Mouse (Mus musculus) hindbrain, embryonic 11.5 days (tissue): ENCODE measurements around the gene Tcaim. TPM values are rescaled to one million over a fixed set of nuclear protein-coding genes. Genes with fewer than 3 reads are reported as not detected.
"Not testable (repeated sequence)": the region's sequence is repeated elsewhere in the genome, so short reads cannot be mapped to it uniquely, and the experiment has no call there.

Source experiments
- ATAC-seq: fragments of 200-750 bp; cut with Nextera tagmentation; 2 replicates; pipeline ENCODE4 v1.8.0; 2017; ENCODE audit warnings: mild to moderate bottlenecking, moderate TSS enrichment, moderate library complexity; ENCODE audit not compliant: low FRiP score
- DNase-seq: peaks from one replicate; pipeline ENCODE4 v3.0.0-alpha.2; 2015; ENCODE audit warnings: low spot score
- H3K27ac ChIP-seq: fragments of 300-500 bp; sonication (generic); 2 replicates; pipeline ENCODE4 v1.5.1; 2014; ENCODE audit warnings: mild to moderate bottlenecking, low read depth, low read length
- H3K27me3 ChIP-seq: fragments of 300-500 bp; sonication (generic); 2 replicates; pipeline ENCODE4 v1.6.1; 2014; ENCODE audit warnings: mild to moderate bottlenecking, low read length, moderate library complexity, mixed read lengths; ENCODE audit not compliant: control insufficient read depth, insufficient read depth
- H3K36me3 ChIP-seq: fragments of 300-500 bp; sonication (generic); 2 replicates; pipeline ENCODE4 v1.6.1; 2014; ENCODE audit warnings: mild to moderate bottlenecking, low read length, moderate library complexity, mixed read lengths; ENCODE audit not compliant: control insufficient read depth, insufficient read depth
- H3K4me1 ChIP-seq: fragments of 300-500 bp; sonication (generic); replicated peaks from 2 replicates; pipeline ENCODE4 v1.6.1; 2014; ENCODE audit warnings: low read length, mixed read lengths; ENCODE audit not compliant: control insufficient read depth, insufficient read depth
- H3K4me2 ChIP-seq: fragments of 300-500 bp; sonication (generic); replicated peaks from 2 replicates; pipeline ENCODE4 v1.6.1; 2014; ENCODE audit warnings: mild to moderate bottlenecking, low read depth, low read length
- H3K4me3 ChIP-seq: fragments of 300-500 bp; sonication (generic); 2 replicates; pipeline ENCODE4 v1.5.1; 2014; ENCODE audit warnings: low read depth, low read length
- H3K9ac ChIP-seq: fragments of 300-500 bp; sonication (generic); 2 replicates; pipeline ENCODE4 v1.6.1; 2014; ENCODE audit warnings: low read depth, low read length
- H3K9me3 ChIP-seq: fragments of 300-500 bp; sonication (generic); 2 replicates; pipeline ENCODE4 v1.6.1; 2016; ENCODE audit warnings: low read length; ENCODE audit not compliant: control insufficient read depth
- WGBS: fragments of 180-500 bp; shearing (Covaris S2); extraction: QIAGEN DNeasy Blood & Tissue Kit; methylation state at CpG from one replicate; pipeline ENCODE4 v1.1.7; 2014; 5-methylcytosine and 5-hydroxymethylcytosine counted together
- polyA plus RNA-seq: library from polyadenylated mRNA; unstranded; fragments of >200 nt; fragmentation: Nextera tagmentation; extraction: Ambion mirVana; gene quantifications from 2 replicates; pipeline ENCODE4 v1.2.1, GENCODE M21; 2014

Gene Tcaim
- polyA plus RNA-seq, 1 experiment from 2014 or later: 7.6 TPM

GRCm38 (mm10) chr9:122843760-122844159 lies 38.4 kb downstream of the Tcaim start, which contains the start of gene Gm35549:
TSS of gene Gm35549 (minus strand) at chr9:122844035.
- 82% methylated on average over 3 of the region's 3 CpGs for WGBS
- ATAC-seq: no peak
- Histone ChIP-seq H3K9me3 (no peaks in the 10 kb centered on the region), H3K4me2 (no peak within 1 kb of the TSS), H3K4me3 (no peak within 1 kb of the TSS), H3K27ac (no peak within 1 kb of the TSS), H3K36me3 (0 out of 2 replicates have a peak, but pooled peaks cover 3% of the 10 kb centered on the region), H3K9ac (no peak within 1 kb of the TSS), H3K4me1 (no peaks in the 10 kb centered on the region), H3K27me3 (no peaks in the 10 kb centered on the region)
- DNase-seq: no peak

- H3K4me1 ChIP-seq: no peaks in the 10 kb centered on the region
- no peaks in the 10 kb centered on the region for H3K9me3 ChIP-seq
- H3K36me3 ChIP-seq: peaks cover 3% of the 10 kb centered on the region; the same call in 1 of the 2 replicates
- no peaks in the 10 kb centered on the region for H3K27me3 ChIP-seq
- no peak overlapping the region for H3K4me3 ChIP-seq
- H3K9ac ChIP-seq: no peak overlapping the region
- ATAC-seq: no peak
- H3K4me2 ChIP-seq: no peak overlapping the region
- DNase-seq: no peak
- H3K27ac ChIP-seq: no peak overlapping the region
- WGBS: 86% methylated on average over 3 of the region's 3 CpGs
These were observed 40.3 kb downstream of the Tcaim start for GRCm38 (mm10) chr9:122845621-122846020.

GRCm38 (mm10) chr9:122846156-122846555 lies 40.8 kb downstream of the Tcaim start:
- Histone ChIP-seq H3K27me3 (no peaks in the 10 kb centered on the region), H3K4me2 (no peak overlapping the region), H3K27ac (no peak overlapping the region), H3K4me1 (no peaks in the 10 kb centered on the region), H3K36me3 (peaks cover 3% of the 10 kb centered on the region; the same call in 1 of the 2 replicates), H3K4me3 (no peak overlapping the region), H3K9me3 (no peaks in the 10 kb centered on the region), H3K9ac (no peak overlapping the region)
- DNase-seq (no peak), ATAC-seq (no peak)

- not testable (repeated sequence) for H3K27ac ChIP-seq, H3K4me2 ChIP-seq, H3K27me3 ChIP-seq, H3K4me3 ChIP-seq, H3K9ac ChIP-seq, ATAC-seq, H3K4me1 ChIP-seq, H3K9me3 ChIP-seq, DNase-seq
- 89% methylated on average over 7 of the region's 8 CpGs for WGBS
- peaks cover 11% of the 10 kb centered on the region for H3K36me3 ChIP-seq
These were observed 42.5 kb downstream of the Tcaim start for GRCm38 (mm10) chr9:122847811-122848311.

GRCm38 (mm10) chr9:122854526-122854925 lies 49.2 kb downstream of the Tcaim start:
- no peaks in the 10 kb centered on the region; the same call in 1 of the 2 replicates for H3K9me3 ChIP-seq
- ATAC-seq (no peak), DNase-seq (no peak)
- 95% methylated on average over 7 of the region's 7 CpGs for WGBS
- no peaks in the 10 kb centered on the region for H3K27me3 ChIP-seq
- no peaks in the 10 kb centered on the region for H3K4me1 ChIP-seq
- H3K9ac ChIP-seq: no peak overlapping the region
- no peak overlapping the region for H3K4me2 ChIP-seq
- no peak overlapping the region for H3K4me3 ChIP-seq
- H3K36me3 ChIP-seq: peaks cover 47% of the 10 kb centered on the region
- no peak overlapping the region for H3K27ac ChIP-seq

- WGBS: 100% methylated on average over 2 of the region's 7 CpGs
- not testable (repeated sequence) for H3K4me1 ChIP-seq, H3K9ac ChIP-seq, H3K27ac ChIP-seq, H3K27me3 ChIP-seq, H3K4me3 ChIP-seq, H3K4me2 ChIP-seq, H3K9me3 ChIP-seq, ATAC-seq, DNase-seq
- peaks cover 51% of the 10 kb centered on the region for H3K36me3 ChIP-seq
These were observed 49.8 kb downstream of the Tcaim start for GRCm38 (mm10) chr9:122855141-122855540.

GRCm38 (mm10) chr9:122855617-122856016 lies 50.3 kb downstream of the Tcaim start:
- no peak overlapping the region for H3K27ac ChIP-seq

GRCm38 (mm10) chr9:122856716-122857115 lies 51.4 kb downstream of the Tcaim start:
- 96% methylated on average over 3 of the region's 3 CpGs for WGBS

More at GRCm38 (mm10) chr9:122855617-122856016, 50.3 kb downstream of the Tcaim start:
- 96% methylated on average over 4 of the region's 4 CpGs for WGBS
- ATAC-seq (no peak), DNase-seq (no peak)
- H3K4me2 ChIP-seq: no peak overlapping the region
- no peaks in the 10 kb centered on the region for H3K27me3 ChIP-seq
- H3K4me3 ChIP-seq: no peak overlapping the region
- no peaks in the 10 kb centered on the region; the same call in 1 of the 2 replicates for H3K9me3 ChIP-seq
- peaks cover 55% of the 10 kb centered on the region for H3K36me3 ChIP-seq
- no peaks in the 10 kb centered on the region for H3K4me1 ChIP-seq
- no peak overlapping the region for H3K9ac ChIP-seq

GRCm38 (mm10) chr9:122860752-122861151 lies 55.4 kb downstream of the Tcaim start:
- Histone ChIP-seq H3K4me3 (no peak overlapping the region), H3K9ac (no peak overlapping the region), H3K4me1 (no peaks in the 10 kb centered on the region), H3K9me3 (no peaks in the 10 kb centered on the region; the same call in 1 of the 2 replicates), H3K4me2 (no peak overlapping the region), H3K27me3 (no peaks in the 10 kb centered on the region), H3K27ac (no peak overlapping the region), H3K36me3 (peaks cover 44% of the 10 kb centered on the region)
- no peak for DNase-seq
- ATAC-seq: no peak

More at GRCm38 (mm10) chr9:122856716-122857115, 51.4 kb downstream of the Tcaim start:
- DNase-seq (no peak), ATAC-seq (no peak)
- no peak overlapping the region for H3K4me3 ChIP-seq
- no peaks in the 10 kb centered on the region for H3K27me3 ChIP-seq
- H3K9ac ChIP-seq: no peak overlapping the region
- H3K4me1 ChIP-seq: no peaks in the 10 kb centered on the region
- H3K36me3 ChIP-seq: peaks cover 63% of the 10 kb centered on the region
- no peak overlapping the region for H3K4me2 ChIP-seq
- no peak overlapping the region for H3K27ac ChIP-seq
- no peaks in the 10 kb centered on the region; the same call in 1 of the 2 replicates for H3K9me3 ChIP-seq
